In the genomic region with DNA sequence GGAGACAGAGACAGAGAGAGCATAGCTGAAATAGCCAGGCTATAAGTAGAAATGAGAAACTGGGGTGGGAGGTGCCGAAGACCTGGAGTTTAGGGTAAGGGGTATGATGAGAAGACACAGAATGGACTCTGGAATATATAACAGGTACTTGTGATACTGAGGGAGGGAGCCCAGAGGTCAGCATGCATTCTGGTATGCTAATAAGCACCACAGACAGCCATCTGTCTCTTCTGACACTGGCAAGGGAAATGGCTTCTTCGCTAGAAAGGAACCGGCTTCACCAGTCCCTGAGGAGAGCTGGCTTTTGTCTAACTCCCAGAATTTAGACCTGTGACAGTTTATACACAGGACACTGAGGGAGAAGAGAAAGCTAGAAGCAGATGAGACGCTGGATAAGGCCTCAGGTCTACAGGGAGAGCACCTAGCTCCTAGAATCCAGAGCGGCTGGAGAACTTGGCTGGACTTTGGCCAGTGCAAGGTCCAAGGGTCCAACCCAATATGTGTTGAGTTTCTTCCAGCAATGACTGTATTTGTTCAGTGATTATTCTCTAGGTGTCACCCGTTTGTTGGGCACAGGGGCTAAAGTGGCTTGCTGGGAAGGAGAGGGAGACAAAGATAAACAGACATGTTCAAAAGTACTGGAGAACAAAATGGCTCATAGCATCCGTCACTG, we compare ENCODE assay signal across 16 mouse cellular contexts.
DNase-seq lines count a peak whose midpoint lies in the region; ATAC-seq and TF ChIP-seq lines count a peak whose summit lies in the region.
"Had no signal": no experiment of that assay in that cellular context is flagged by ENCODE, and none has a peak within 500 bp of the region (broad histone marks: within the 10 kb centered on the region; RNA-seq: fewer than 3 reads in every experiment).

No protein-coding gene starts in this region.

- no peak for DNase-seq in forebrain, embryonic 10.5 days (ENCODE audit: extremely low spot score, low spot score)
- DNase-seq in MN1 (ENCODE audit: low spot score): peak; percentile 49
- no peak for DNase-seq in heart, adult 2 months
- DNase-seq in layer of hippocampus, adult 18-20 months (ENCODE audit: low spot score in 2 of 2): no peak
- DNase-seq in heart, postnatal 36 days: no peak
- DNase-seq: adrenal gland, postnatal 36 days; heart, adult 11 months; heart, postnatal 14 days; layer of hippocampus, adult 9-11 months had no signal

- H3K27ac ChIP-seq in forebrain, embryonic 12.5 days: 0 out of 2 replicates have a peak overlapping the region, but pooled peaks have one; percentile 31
- H3K27ac ChIP-seq in forebrain, embryonic 10.5 days: no peak overlapping the region
- 0 out of 2 replicates have a peak overlapping the region, but pooled peaks have one; percentile 0 for H3K27ac ChIP-seq in intestine, embryonic 15.5 days
- no peak overlapping the region for H3K27ac ChIP-seq in midbrain, embryonic 12.5 days (replicated peaks)
- H3K27ac ChIP-seq in heart, adult 2 months: no peak overlapping the region
- H3K27ac ChIP-seq: limb, embryonic 12.5 days; lung, embryonic 15.5 days had no signal

- H3K36me3 ChIP-seq in forebrain, embryonic 12.5 days (replicated peaks): no peaks in the 10 kb centered on the region
- H3K36me3 ChIP-seq in forebrain, embryonic 10.5 days (replicated peaks): no peaks in the 10 kb centered on the region
- no peaks in the 10 kb centered on the region for H3K36me3 ChIP-seq in intestine, embryonic 15.5 days
- H3K36me3 ChIP-seq in midbrain, embryonic 12.5 days: no peaks in the 10 kb centered on the region
- H3K36me3 ChIP-seq in heart, adult 2 months (ENCODE audit: control insufficient read depth, insufficient read depth, low read length): no peaks in the 10 kb centered on the region
- H3K36me3 ChIP-seq: limb, embryonic 12.5 days; lung, embryonic 15.5 days had no signal

- 79% methylated on average over 7 of the region's 7 CpGs for WGBS in forebrain, embryonic 12.5 days
- 88% methylated on average over 7 of the region's 7 CpGs for WGBS in forebrain, embryonic 10.5 days
- 38% methylated on average over 7 of the region's 7 CpGs for WGBS in intestine, embryonic 15.5 days
- 72% methylated on average over 7 of the region's 7 CpGs for WGBS in midbrain, embryonic 12.5 days
- WGBS in heart, adult 2 months: 80% methylated on average over 7 of the region's 7 CpGs

- H3K9me3 ChIP-seq in forebrain, embryonic 12.5 days: no peaks in the 10 kb centered on the region
- no peaks in the 10 kb centered on the region for H3K9me3 ChIP-seq in forebrain, embryonic 10.5 days
- no peaks in the 10 kb centered on the region; the same call in 1 of the 2 replicates for H3K9me3 ChIP-seq in intestine, embryonic 15.5 days
- no peaks in the 10 kb centered on the region for H3K9me3 ChIP-seq in midbrain, embryonic 12.5 days
- H3K9me3 ChIP-seq: lung, embryonic 15.5 days had no signal

- peaks cover 15% of the 10 kb centered on the region for H3K4me1 ChIP-seq in forebrain, embryonic 12.5 days
- H3K4me1 ChIP-seq in forebrain, embryonic 10.5 days: peaks cover 25% of the 10 kb centered on the region
- peaks cover 16% of the 10 kb centered on the region; the same call in 1 of the 2 replicates for H3K4me1 ChIP-seq in intestine, embryonic 15.5 days (replicated peaks)
- peaks cover 20% of the 10 kb centered on the region for H3K4me1 ChIP-seq in midbrain, embryonic 12.5 days
- no peaks in the 10 kb centered on the region for H3K4me1 ChIP-seq in heart, adult 2 months (ENCODE audit: control insufficient read depth, insufficient read depth, low read length)
- H3K4me1 ChIP-seq: lung, embryonic 15.5 days; megakaryocyte, embryonic 14.5 days had no signal

- H3K4me2 ChIP-seq in forebrain, embryonic 12.5 days: no peak overlapping the region
- no peak overlapping the region; the same call in 1 of the 2 replicates for H3K4me2 ChIP-seq in intestine, embryonic 15.5 days (replicated peaks)
- no peak overlapping the region for H3K4me2 ChIP-seq in midbrain, embryonic 12.5 days (replicated peaks)
- H3K4me2 ChIP-seq: limb, embryonic 12.5 days; lung, embryonic 15.5 days had no signal

- intact Hi-C loops in heart, adult 2 months (cut with DNase I): no loop called here
- intact Hi-C loops in heart, postnatal 36 days (cut with DNase I): no loop called here

- H3K4me3 ChIP-seq in forebrain, embryonic 12.5 days (replicated peaks): no peak overlapping the region
- H3K4me3 ChIP-seq in forebrain, embryonic 10.5 days: no peak overlapping the region
- H3K4me3 ChIP-seq in intestine, embryonic 15.5 days (replicated peaks): no peak overlapping the region
- H3K4me3 ChIP-seq in midbrain, embryonic 12.5 days: no peak overlapping the region
- no peak overlapping the region for H3K4me3 ChIP-seq in heart, adult 2 months
- H3K4me3 ChIP-seq: erythroblast, embryonic 14.5 days; limb, embryonic 12.5 days; lung, embryonic 15.5 days; megakaryocyte, embryonic 14.5 days had no signal

- TF ChIP-seq EP300 in heart, adult 2 months (IDR thresholded peaks at IDR 0.05; ENCODE audit: insufficient read depth, low read depth, low read length): no peak

- ATAC-seq in forebrain, embryonic 12.5 days (ENCODE audit: low FRiP score): no peak
- ATAC-seq in intestine, embryonic 15.5 days: peak; percentile 89
- 0 out of 2 replicates have a peak, but pooled peaks have one; percentile 9 for ATAC-seq in midbrain, embryonic 12.5 days (ENCODE audit: low FRiP score, low read depth)

- TF ChIP-seq POLR2A in heart, adult 2 months (IDR thresholded peaks at IDR 0.05; ENCODE audit: insufficient read depth, low read depth, low read length): no peak

- TF ChIP-seq CTCF in heart, adult 2 months (IDR thresholded peaks at IDR 0.05): no peak

- no peaks in the 10 kb centered on the region for H3K79me2 ChIP-seq in heart, adult 2 months (replicated peaks; ENCODE audit: control insufficient read depth, insufficient read depth, low read length)

- no peak overlapping the region for H3K9ac ChIP-seq in forebrain, embryonic 12.5 days
- H3K9ac ChIP-seq in intestine, embryonic 15.5 days: no peak overlapping the region
- 0 out of 2 replicates have a peak overlapping the region, but pooled peaks have one; percentile 15 for H3K9ac ChIP-seq in midbrain, embryonic 12.5 days (replicated peaks)
- H3K9ac ChIP-seq in heart, adult 2 months (ENCODE audit: low read depth, low read length): no peak overlapping the region
- H3K9ac ChIP-seq: limb, embryonic 12.5 days; lung, embryonic 15.5 days had no signal

- H3K27me3 ChIP-seq in forebrain, embryonic 12.5 days: peaks cover 8% of the 10 kb centered on the region; the same call in 1 of the 2 replicates
- H3K27me3 ChIP-seq in forebrain, embryonic 10.5 days (ENCODE audit: poor library complexity, severe bottlenecking): peaks cover 5% of the 10 kb centered on the region; the same call in 1 of the 2 replicates
- H3K27me3 ChIP-seq in intestine, embryonic 15.5 days (replicated peaks): no peaks in the 10 kb centered on the region
- 0 out of 2 replicates have a peak, but pooled peaks cover 4% of the 10 kb centered on the region for H3K27me3 ChIP-seq in midbrain, embryonic 12.5 days
- H3K27me3 ChIP-seq in heart, adult 2 months (ENCODE audit: control insufficient read depth, insufficient read depth, low read length): no peaks in the 10 kb centered on the region
- H3K27me3 ChIP-seq: lung, embryonic 15.5 days had no signal

Comparison
In these comparisons a context has a peak if more than half of its experiments do, and no peak if none do; other contexts are left out.
1. H3K27ac ChIP-seq: peak in forebrain, embryonic 12.5 days (single experiment) and intestine, embryonic 15.5 days (single experiment); none in forebrain, embryonic 10.5 days (single experiment), midbrain, embryonic 12.5 days (single experiment) and heart, adult 2 months (single experiment).